Mouse (Mus musculus) thymus, adult 18-20 months (tissue): ENCODE data around the gene Abhd13.

Source experiments
- DNase-seq, 2 experiments: peaks; one replicate each; pipeline ENCODE4 v3.0.0; 2022; ENCODE audit warnings: mixed read lengths in 2 of 2

The Abhd13 gene

DNA sequence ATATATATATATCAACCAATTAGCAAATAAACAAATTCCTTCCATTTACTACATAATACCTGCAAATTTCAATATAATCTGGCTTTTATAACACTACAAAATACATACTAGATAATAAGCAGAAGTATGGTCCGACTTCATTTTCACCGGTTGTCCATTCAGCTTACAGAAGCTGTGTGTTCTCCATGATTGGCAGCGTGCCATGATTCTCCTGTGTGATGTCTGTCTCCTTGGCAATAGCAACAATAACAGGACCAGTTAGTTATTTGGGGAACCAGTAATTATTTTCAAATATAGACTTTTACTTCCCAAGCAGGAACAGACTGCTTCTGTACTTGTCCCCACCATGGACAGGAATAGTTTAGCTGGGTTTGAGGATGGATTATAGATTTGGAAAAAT is 39.7 kb downstream of the Abhd13 start:
- DNase-seq = no peak

DNA sequence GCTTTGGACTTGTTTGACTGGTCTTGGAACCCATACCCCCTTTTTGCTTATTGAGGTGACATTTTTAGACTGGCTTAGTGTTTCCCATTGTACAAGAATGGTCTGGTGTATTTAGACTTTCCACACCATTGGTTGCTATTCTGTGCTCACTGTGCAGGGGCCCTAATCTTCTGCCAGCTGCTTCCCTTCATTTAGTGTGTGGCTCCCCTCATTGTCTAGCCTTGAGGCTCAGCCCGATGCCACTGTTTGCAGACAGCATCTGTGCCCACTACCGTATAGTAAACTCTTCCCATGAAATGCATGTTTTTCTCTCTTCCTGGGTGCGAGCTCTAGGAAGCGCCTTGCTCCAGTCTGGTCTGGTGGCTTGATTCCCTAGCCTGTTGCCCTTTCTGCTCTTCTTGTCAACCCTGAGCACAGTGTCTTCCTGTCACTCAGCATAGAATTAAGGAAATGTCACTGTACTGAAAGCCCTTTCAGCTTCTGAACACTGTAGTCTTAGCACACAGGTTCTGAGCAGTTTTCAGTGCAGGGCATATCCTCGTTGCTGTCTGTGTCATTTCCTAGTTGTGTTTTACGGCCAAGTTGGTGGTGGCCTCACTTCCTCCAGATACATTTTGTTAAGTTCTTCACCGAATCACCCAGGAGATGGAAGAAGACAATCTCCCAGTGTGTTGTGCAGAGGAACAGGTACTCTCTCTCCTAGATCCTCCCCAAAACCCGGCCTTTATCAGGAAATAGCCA is 53.0 kb downstream of the Abhd13 start:
- DNase-seq = no peak

- no peak for DNase-seq
Observed at GRCm38 (mm10) chr8:10031177-10031576, 53.7 kb downstream of the Abhd13 start.

DNA sequence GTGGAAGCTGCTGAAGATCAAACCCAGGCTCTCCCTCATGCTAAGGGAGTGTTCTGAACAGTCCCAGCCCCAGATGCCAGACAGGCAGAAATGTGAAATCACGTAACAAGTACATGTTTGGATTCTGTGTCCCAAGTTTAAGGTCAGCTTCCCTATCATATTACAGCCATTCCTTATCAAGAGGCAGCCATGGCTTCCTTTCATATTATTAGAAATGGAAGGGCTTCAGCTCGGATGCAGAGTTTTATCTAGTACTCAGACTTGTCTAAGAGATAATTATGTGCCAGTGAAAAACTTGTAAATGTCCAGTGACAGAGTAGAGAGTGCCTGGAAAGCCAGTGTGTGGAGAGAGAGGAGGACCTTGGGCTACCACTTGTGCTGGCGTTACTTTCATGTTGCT is 63.4 kb downstream of the Abhd13 start:
- no peak for DNase-seq
